Mouse (Mus musculus) neural tube, embryonic 10.5 days (tissue): ENCODE data around the gene Ephb3.

Experiments used
- DNase-seq: peaks from one replicate; pipeline ENCODE4 v3.0.0-alpha.2; 2017; ENCODE audit warnings: low spot score; ENCODE audit errors: extremely low spot score

Gene Ephb3

GRCm38 (mm10) chr16:21205093-21205886, 735 bp downstream of the Ephb3 start:
- peak; percentile 49 for DNase-seq

GRCm38 (mm10) chr16:21208001-21208565, 3.5 kb downstream of the Ephb3 start:
- DNase-seq: no peak

GRCm38 (mm10) chr16:21209290-21209689, 4.7 kb downstream of the Ephb3 start:
- no peak for DNase-seq

GRCm38 (mm10) chr16:21210204-21210603, 5.6 kb downstream of the Ephb3 start:
- DNase-seq: no peak

GRCm38 (mm10) chr16:21210667-21211338, 6.2 kb downstream of the Ephb3 start:
- DNase-seq: peak; percentile 95

GRCm38 (mm10) chr16:21211501-21211900, 6.9 kb downstream of the Ephb3 start:
- no peak for DNase-seq

- peak; percentile 38 for DNase-seq
These were observed 7.8 kb downstream of the Ephb3 start for GRCm38 (mm10) chr16:21212369-21212768.

- DNase-seq: no peak
These were observed 9.4 kb downstream of the Ephb3 start for GRCm38 (mm10) chr16:21213939-21214338.

- DNase-seq: no peak
These were observed 10.2 kb downstream of the Ephb3 start for GRCm38 (mm10) chr16:21214803-21215202.

GRCm38 (mm10) chr16:21216047-21216446, 11.5 kb downstream of the Ephb3 start:
- DNase-seq: peak; percentile 58

- DNase-seq: no peak
These were observed 12.7 kb downstream of the Ephb3 start for GRCm38 (mm10) chr16:21217233-21217632.

- DNase-seq: no peak
These were observed 15.1 kb downstream of the Ephb3 start for GRCm38 (mm10) chr16:21219656-21220055.

- no peak for DNase-seq
These were observed 18.5 kb downstream of the Ephb3 start for GRCm38 (mm10) chr16:21223038-21223437.

GRCm38 (mm10) chr16:21224648-21225240, 20.2 kb downstream of the Ephb3 start:
- no peak for DNase-seq

GRCm38 (mm10) chr16:21226629-21227028, 22.1 kb downstream of the Ephb3 start:
- no peak for DNase-seq

- DNase-seq: no peak
These were observed 30.6 kb downstream of the Ephb3 start for GRCm38 (mm10) chr16:21235135-21235534.

- no peak for DNase-seq
These were observed 34.2 kb downstream of the Ephb3 start for GRCm38 (mm10) chr16:21238722-21239121.

GRCm38 (mm10) chr16:21240547-21240946, 36.0 kb downstream of the Ephb3 start:
- no peak for DNase-seq

- DNase-seq: no peak
These were observed 36.5 kb downstream of the Ephb3 start for GRCm38 (mm10) chr16:21241030-21241429.

GRCm38 (mm10) chr16:21242946-21243345, 38.4 kb downstream of the Ephb3 start:
- DNase-seq: peak; percentile 60

GRCm38 (mm10) chr16:21244803-21245202, 40.2 kb downstream of the Ephb3 start:
- no peak for DNase-seq

- no peak for DNase-seq
These were observed 40.8 kb downstream of the Ephb3 start for GRCm38 (mm10) chr16:21245387-21245786.
